22 mouse cellular contexts compared by ENCODE assay signal in the genomic region with DNA sequence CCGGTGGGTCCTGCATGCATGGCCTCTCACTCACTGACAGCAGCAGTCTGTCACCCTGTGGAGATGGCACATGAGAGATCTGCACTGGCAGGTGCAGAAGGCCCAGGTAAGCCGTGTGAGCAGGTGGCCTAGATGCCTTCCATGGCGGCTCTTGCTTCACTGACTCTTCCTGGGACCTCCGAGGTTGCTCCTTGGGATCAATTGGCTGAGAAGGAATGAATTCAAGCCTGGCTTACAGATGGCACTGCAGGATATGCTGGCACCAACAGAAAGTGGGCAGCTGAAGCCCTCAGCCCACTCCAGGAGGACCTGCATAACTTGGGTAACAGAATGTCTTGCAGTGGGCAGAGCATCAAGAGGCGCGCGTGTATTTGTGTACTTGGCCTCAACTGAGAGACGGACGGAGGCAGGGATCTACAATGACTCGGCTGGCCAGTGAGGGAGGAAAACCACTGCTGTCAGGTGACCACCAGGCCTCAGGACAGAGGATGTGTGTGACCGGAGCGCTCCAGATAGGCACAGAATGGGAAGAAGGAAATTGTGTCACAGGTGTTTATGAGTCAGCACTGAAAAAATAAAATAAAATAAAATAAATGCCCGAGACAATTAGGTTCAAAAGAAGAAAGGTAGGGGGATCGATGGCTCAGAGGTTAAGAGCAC. TPM values are rescaled to one million over a fixed set of nuclear protein-coding genes. Genes with fewer than 3 reads are reported as not detected.
A peak's percentile ranks its signal among the peaks of the same experiment; 100 is the strongest.
DNase-seq lines count a peak whose midpoint lies in the region; ATAC-seq lines count a peak whose summit lies in the region.
"Had no signal": no experiment of that assay in that cellular context is flagged by ENCODE, and none has a peak within 500 bp of the region (broad histone marks: within the 10 kb centered on the region; RNA-seq: fewer than 3 reads in every experiment).

No protein-coding gene starts in this region.

- no peak overlapping the region for H3K9ac ChIP-seq in intestine, embryonic 15.5 days
- H3K9ac ChIP-seq: forebrain, embryonic 13.5 days; kidney, embryonic 15.5 days; liver, embryonic 12.5 days; liver, postnatal 0 days; midbrain, embryonic 13.5 days; neural tube, embryonic 13.5 days had no signal

- DNase-seq in left cerebral cortex, postnatal 4 days: peak; percentile 66
- DNase-seq in left cerebral cortex, adult 18-20 months (ENCODE audit: low spot score in 2 of 2): no peak
- DNase-seq in cerebellum, adult 18-20 months: peak; percentile 40 to 46
- peak; percentile 84 to 90 for DNase-seq in cerebellum, postnatal 10 days
- no peak for DNase-seq in heart, embryonic 10.5 days (ENCODE audit: low spot score)
- DNase-seq: adrenal gland, postnatal 36 days; gastrocnemius, postnatal 10 days; heart, postnatal 14 days; kidney, adult 18-20 months; kidney, postnatal 25 days; liver, postnatal 0 days; lung, postnatal 36 days; thymus, adult 2 months; thymus, postnatal 36 days had no signal

- no peak for ATAC-seq in intestine, embryonic 15.5 days
- ATAC-seq: forebrain, embryonic 13.5 days; inflammation-experienced regulatory T-cells, adult 6 months; liver, embryonic 12.5 days; liver, postnatal 0 days; midbrain, embryonic 13.5 days; Patski had no signal

- 0 out of 2 replicates have a peak, but pooled peaks cover 4% of the 10 kb centered on the region for H3K9me3 ChIP-seq in heart, embryonic 10.5 days
- no peaks in the 10 kb centered on the region for H3K9me3 ChIP-seq in intestine, embryonic 15.5 days
- H3K9me3 ChIP-seq: forebrain, embryonic 13.5 days; kidney, embryonic 15.5 days; liver, embryonic 12.5 days; midbrain, embryonic 13.5 days had no signal

- intact Hi-C loops in left cerebral cortex, postnatal 4 days (cut with DNase I): no loop called here

- no peak overlapping the region for H3K27ac ChIP-seq in heart, embryonic 10.5 days
- no peak overlapping the region for H3K27ac ChIP-seq in intestine, embryonic 15.5 days
- H3K27ac ChIP-seq: forebrain, embryonic 13.5 days; kidney, embryonic 15.5 days; liver, embryonic 12.5 days; midbrain, embryonic 13.5 days; neural tube, embryonic 13.5 days had no signal

- no peak overlapping the region for H3K4me2 ChIP-seq in intestine, embryonic 15.5 days (replicated peaks)
- H3K4me2 ChIP-seq: forebrain, embryonic 13.5 days; kidney, embryonic 15.5 days; liver, embryonic 12.5 days; midbrain, embryonic 13.5 days; neural tube, embryonic 13.5 days had no signal

- WGBS in heart, embryonic 10.5 days: 78% methylated on average over 14 of the region's 14 CpGs
- WGBS in intestine, embryonic 15.5 days: 87% methylated on average over 14 of the region's 14 CpGs

- H3K27me3 ChIP-seq in heart, embryonic 10.5 days (ENCODE audit: insufficient read depth, poor library complexity, severe bottlenecking): peaks cover 4% of the 10 kb centered on the region; the same call in 1 of the 2 replicates
- no peaks in the 10 kb centered on the region for H3K27me3 ChIP-seq in intestine, embryonic 15.5 days (replicated peaks)
- H3K27me3 ChIP-seq: kidney, embryonic 15.5 days; neural tube, embryonic 13.5 days; Patski had no signal

- no peaks in the 10 kb centered on the region for H3K36me3 ChIP-seq in heart, embryonic 10.5 days
- H3K36me3 ChIP-seq in intestine, embryonic 15.5 days: no peaks in the 10 kb centered on the region
- H3K36me3 ChIP-seq: kidney, embryonic 15.5 days; liver, embryonic 12.5 days; midbrain, embryonic 13.5 days; neural tube, embryonic 13.5 days had no signal

- H3K4me3 ChIP-seq in heart, embryonic 10.5 days: no peak overlapping the region
- no peak overlapping the region for H3K4me3 ChIP-seq in intestine, embryonic 15.5 days (replicated peaks)
- H3K4me3 ChIP-seq: forebrain, embryonic 13.5 days; kidney, embryonic 15.5 days; liver, embryonic 12.5 days; midbrain, embryonic 13.5 days; neural tube, embryonic 13.5 days had no signal

- H3K4me1 ChIP-seq in heart, embryonic 10.5 days: peaks cover 24% of the 10 kb centered on the region
- peaks cover 11% of the 10 kb centered on the region for H3K4me1 ChIP-seq in intestine, embryonic 15.5 days (replicated peaks)

RNA-seq across cellular contexts. Expression of gene H3f3a, which starts 21.8 kb away (rescaled TPM):
- 100 to 1,000 TPM; 848 to 881 TPM for total RNA-seq in left cerebral cortex, postnatal 4 days (2021)
- total RNA-seq in left cerebral cortex, adult 18-20 months (2021): 100 to 1,000 TPM; 249 to 263 TPM
- polyA plus RNA-seq in heart, embryonic 10.5 days (2016; fragmentation: Nextera tagmentation; extraction: Ambion mirVana): 1,530 and 1,842 TPM in 2 replicates
- 1,771 and 1,977 TPM in 2 replicates for polyA plus RNA-seq in intestine, embryonic 15.5 days (2015; fragmentation: Nextera tagmentation; extraction: Ambion mirVana)

RNA-seq across cellular contexts. Expression of gene Sde2, which starts 59.0 kb away (rescaled TPM):
- 10 to 100 TPM; 28.4 to 29.0 TPM for total RNA-seq in left cerebral cortex, postnatal 4 days (2021)
- total RNA-seq in left cerebral cortex, adult 18-20 months (2021): 10 to 100 TPM; 20.9 to 25.7 TPM
- 32.3 and 39.8 TPM in 2 replicates for polyA plus RNA-seq in heart, embryonic 10.5 days (2016; fragmentation: Nextera tagmentation; extraction: Ambion mirVana)
- polyA plus RNA-seq in intestine, embryonic 15.5 days (2015; fragmentation: Nextera tagmentation; extraction: Ambion mirVana): 31.5 and 31.7 TPM in 2 replicates

Comparison
In these comparisons a context has a peak if more than half of its experiments do, and no peak if none do; other contexts are left out.
1. DNase-seq: peak in left cerebral cortex, postnatal 4 days (single experiment), cerebellum, adult 18-20 months (2 of 2) and cerebellum, postnatal 10 days (2 of 2); none in left cerebral cortex, adult 18-20 months (0 of 2) and heart, embryonic 10.5 days (single experiment).